Mouse (Mus musculus) stomach, postnatal 0 days (tissue): ENCODE measurements at regions not wholly inside any gene's neighbourhood (a gene's known extent, or its start where the extent isn't known, plus 50 kb on each side); places are given as distances from the start of the nearest gene placed in this dataset.

ENCODE experiments used
- CTCF ChIP-seq: IDR thresholded peaks from 2 replicates; pipeline ENCODE4 v1.5.1; 2016; ENCODE audit warnings: antibody characterized with exemption, low read depth, mild to moderate bottlenecking, moderate library complexity
- EP300 ChIP-seq: optimal IDR thresholded peaks from 2 replicates; pipeline ENCODE3; 2016; ENCODE audit warnings: antibody characterized with exemption

DNA sequence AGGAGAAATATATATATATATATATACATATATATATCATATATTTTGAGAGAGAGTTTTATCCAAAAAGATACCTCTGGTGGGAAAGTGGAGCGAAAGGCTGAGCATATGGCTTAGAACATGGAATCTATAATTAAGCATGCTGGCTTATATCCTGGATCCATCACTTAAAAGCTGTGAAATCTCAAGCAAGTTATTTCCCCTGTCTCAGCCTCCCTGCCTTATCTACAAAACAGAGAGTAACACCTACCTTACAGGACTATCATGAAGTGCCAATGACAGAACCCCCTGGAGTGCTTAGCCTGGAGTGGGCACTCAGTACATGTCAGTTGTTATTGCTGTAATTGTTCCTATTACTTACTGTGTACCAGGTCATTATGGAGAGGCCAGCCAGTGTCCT lies 71.9 kb upstream of the Tyw5 start:
- no peak for TF ChIP-seq EP300
- TF ChIP-seq CTCF: no peak
